Mouse (Mus musculus): Measurements from ENCODE around the gene Vps29. TPM values are rescaled to one million over a fixed set of nuclear protein-coding genes. Genes with fewer than 3 reads are reported as not detected.

The Vps29 gene
- total and polyA plus RNA-seq, 3 experiments: 13.1 to 165 (median 128) TPM

- DNase-seq: no peak
These were observed 17.4 kb upstream of the Vps29 start for GRCm38 (mm10) chr5:122336554-122337294.

GRCm38 (mm10) chr5:122342874-122343273 is 11.3 kb upstream of the Vps29 start:
- no peak for DNase-seq

GRCm38 (mm10) chr5:122343768-122344167 is 10.4 kb upstream of the Vps29 start:
- no peak for DNase-seq

GRCm38 (mm10) chr5:122344260-122344659 is 9.9 kb upstream of the Vps29 start:
- DNase-seq: peak; percentile 60

GRCm38 (mm10) chr5:122345777-122346176 is 8.4 kb upstream of the Vps29 start:
- DNase-seq: no peak

DNA sequence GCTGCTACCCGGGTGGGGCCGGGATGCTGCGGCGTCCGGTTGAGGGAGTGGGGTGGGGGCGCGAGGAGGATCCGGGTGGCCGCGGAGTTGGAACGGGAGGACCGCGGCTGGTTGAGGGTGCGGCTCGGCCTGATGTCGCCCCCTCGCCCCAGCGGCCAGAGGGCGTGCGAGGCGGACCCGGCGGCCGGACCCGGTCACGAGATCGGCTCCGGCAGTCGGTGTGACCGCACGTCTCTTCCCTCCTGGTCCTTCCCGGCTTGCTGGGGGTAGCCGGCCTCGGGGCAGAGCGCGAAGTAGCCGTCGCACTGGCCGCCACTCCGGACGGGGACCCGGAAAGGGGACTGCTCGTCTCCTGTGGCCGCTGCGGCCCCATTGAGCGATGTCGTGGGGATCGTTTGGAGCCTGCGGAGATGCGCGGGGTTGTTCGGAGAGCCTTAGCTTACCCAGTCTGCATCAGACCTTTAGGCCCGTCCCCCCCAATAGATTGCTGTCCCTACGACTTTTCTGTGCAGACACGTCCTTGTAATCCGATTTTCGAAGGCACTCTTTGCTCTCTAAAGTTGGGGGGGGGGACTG is 411 bp downstream of the Vps29 start:
- no peak for DNase-seq

DNA sequence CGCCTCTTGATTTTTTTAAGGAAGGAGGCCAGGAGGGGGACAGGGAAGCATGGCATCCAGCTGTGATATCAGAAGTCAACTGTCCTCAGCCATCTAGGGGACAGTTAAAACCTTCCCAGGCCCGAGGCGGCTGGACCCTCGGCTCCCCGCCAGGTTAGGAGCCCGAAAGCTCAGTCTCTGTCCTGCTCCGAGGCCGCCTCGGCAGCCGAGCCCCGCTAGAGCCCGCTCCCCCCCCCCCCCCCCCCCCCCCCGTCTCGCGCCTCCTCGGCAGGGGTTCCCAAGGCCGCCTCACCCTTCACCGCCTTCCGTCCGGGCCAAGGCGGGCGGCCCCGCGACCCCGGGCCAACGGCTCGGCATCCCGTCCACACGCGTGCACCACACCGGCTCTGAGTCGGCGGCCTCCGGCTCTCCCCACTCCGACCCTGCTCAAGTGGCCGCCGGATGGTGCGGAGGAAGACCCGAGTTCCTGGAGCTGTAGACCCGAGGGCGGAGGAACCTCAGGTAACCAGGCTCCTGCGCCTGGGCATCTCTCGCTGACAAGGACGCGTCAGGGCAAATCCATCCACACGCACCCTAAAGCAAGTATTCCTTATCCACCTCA is 17.5 kb downstream of the Vps29 start, which contains the start of gene Gpn3:
Gene Gpn3 (plus strand): TSS at position 286 of the 601 bp plus-strand sequence.
- no peak for DNase-seq

- DNase-seq: peak; percentile 99
These were observed 18.1 kb downstream of the Vps29 start, which contains the start of gene Fam216a for GRCm38 (mm10) chr5:122372192-122372769. Gene Fam216a (minus strand): TSS chr5:122372364.

DNA sequence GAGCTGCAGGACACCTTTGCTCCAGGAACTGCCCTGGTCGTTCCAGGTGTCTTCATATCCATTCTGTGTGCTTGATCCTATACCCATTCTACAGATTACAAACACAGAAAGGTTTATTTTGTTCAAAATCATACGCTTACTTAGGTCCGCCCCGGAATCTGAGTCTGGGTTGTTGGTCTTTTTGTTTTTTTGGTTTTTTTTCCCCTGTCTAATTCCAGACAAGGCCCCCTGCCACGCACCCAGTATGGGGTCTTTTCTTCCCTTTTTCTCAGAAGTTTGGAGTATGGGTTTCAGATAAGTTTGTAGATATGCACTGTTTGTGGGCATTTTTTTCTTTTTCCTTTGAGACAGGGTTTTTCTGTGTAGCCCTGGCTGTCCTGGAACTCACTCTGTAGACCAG is 18.7 kb downstream of the Vps29 start:
- no peak for DNase-seq

- no peak for DNase-seq
These were observed 23.1 kb downstream of the Vps29 start for GRCm38 (mm10) chr5:122377101-122377833.

GRCm38 (mm10) chr5:122378171-122378570 is 24.0 kb downstream of the Vps29 start:
- DNase-seq: no peak

DNA sequence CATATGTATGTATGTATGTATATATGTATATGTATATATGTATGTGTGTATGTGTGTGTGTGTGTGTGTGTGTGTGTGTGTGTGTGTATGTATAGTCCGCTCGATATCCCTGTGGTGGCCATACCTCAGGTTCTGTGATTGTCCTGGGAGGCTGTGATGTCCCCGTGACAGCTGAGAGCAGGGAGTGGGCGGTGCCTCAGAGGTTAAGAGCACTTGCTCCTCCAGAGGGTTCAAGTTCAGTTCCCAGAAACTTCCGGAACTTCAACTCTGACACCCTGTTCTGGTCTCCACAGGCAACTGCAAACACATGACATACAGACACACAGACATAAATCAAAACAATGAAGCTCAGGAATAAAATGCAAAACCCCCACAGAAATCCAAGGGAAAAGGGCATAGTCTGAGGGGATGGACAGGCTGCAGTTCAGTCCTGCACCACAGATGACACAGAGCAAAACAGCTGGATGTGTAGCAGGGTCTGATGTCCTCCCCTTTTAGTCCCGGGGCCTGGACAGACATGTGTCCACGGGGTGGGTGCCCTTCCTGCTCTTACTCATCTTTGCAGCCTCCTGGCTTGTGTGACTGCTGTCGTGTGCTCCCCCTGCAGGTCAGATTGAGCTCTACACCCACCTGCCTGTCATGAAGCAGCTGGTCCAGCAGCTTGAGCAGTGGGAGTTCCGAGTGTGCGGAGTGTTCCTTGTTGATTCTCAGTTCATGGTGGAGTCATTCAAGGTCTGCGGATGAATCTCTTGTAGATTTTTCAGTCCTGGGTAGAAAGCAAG is 25.4 kb downstream of the Vps29 start:
- DNase-seq: peak; percentile 80

- DNase-seq: no peak
These were observed 35.8 kb downstream of the Vps29 start for GRCm38 (mm10) chr5:122390006-122390405.

DNA sequence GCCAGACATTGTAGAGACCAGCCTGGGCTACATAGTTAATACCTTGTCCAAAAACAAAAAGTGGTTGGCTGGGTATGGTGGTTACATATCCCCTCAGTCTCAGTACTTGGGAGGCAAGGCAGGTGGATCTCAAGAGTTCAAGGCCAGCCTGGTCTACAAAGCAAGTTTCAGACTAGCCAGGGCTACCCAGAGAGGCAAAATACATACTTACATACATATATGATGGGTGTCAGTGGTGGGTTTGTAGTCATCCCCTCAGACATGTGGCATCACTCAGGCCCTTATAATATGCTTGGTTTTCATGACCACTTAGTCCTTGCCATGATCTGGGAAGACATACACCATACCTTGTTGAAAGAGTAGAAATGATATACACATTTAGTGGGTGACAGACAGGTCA is 36.5 kb downstream of the Vps29 start:
- DNase-seq: no peak

DNA sequence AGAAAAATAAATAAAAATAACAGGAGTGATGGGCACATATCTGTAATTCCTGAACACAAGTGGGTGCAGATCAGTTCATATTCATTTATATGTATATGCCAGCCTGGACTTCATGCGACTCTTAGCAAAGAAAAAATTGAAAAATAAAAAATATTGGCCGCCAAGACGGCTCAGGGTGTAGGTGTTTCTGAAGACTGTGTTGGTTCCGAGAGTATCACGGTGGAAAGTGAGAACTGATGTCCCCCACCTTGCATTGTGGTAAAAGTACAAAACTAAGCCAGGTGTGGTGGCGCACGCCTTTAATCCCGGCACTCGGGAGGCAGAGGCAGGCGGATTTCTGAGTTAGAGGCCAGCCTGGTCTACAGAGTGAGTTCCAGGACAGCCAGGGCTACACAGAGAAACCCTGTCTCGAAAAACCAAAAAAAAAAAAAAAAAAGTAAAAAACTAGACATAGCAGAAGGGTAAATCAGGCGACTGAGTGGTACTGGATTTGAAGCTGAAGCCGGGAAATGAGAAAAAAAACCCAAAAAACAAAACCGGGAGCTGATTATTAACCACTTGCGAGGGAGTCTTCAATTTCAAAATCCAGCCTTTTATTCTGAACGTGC is 37.1 kb downstream of the Vps29 start:
- DNase-seq: no peak

DNA sequence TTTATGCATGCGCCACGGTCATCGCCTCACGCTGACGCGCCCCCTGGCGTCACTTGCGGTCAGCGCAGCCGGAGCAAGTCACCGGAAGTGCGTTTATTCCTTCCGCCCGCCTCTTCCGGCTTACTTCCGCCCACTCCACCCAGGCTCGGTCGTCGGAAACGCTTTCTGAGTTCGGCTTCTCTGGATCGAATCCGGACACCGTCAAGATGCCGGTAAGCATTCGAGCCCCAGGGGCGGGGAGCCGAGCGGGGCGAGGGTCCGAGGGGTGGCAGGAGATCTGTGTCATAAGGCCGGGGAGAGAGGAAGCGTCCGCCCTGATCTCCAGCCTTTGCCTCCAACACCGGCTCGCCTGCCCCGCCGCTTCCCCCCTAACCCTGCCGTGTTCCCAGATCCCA is 37.6 kb downstream of the Vps29 start, which contains the start of gene Arpc3:
Gene Arpc3 (plus strand): TSS at position 93 of the 395 bp plus-strand sequence.
- peak; percentile 93 for DNase-seq

GRCm38 (mm10) chr5:122392227-122393004 is 38.2 kb downstream of the Vps29 start:
- peak; percentile 40 for DNase-seq

GRCm38 (mm10) chr5:122393887-122394286 is 39.7 kb downstream of the Vps29 start:
- DNase-seq: peak; percentile 74

GRCm38 (mm10) chr5:122396791-122397190 is 42.6 kb downstream of the Vps29 start:
- peak; percentile 62 for DNase-seq

DNA sequence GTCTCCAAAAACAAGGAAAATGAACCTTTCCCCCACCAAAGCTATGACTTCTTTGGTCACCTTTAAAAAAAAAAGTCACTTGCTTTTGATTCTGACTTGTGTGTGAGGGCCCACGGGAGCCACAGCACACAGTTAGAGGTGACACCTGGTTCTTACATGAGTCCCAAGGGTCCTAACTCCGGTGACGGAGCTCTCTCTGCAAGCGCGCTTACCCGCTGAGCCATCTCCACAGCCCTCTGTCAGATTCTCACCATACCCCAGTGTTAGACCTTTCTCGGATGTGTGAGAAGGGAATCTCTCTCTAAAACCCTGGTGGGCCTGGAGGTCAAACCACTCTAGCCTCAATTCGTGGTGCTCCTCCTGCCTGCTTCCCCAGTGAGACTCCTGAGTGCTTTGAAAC is 43.3 kb downstream of the Vps29 start:
- DNase-seq: no peak
